Mouse (Mus musculus): ENCODE data around the gene Mrtfb. TPM values are rescaled to one million over a fixed set of nuclear protein-coding genes. Genes with fewer than 3 reads are reported as not detected.
"Not testable (repeated sequence)": the region's sequence is repeated elsewhere in the genome, so short reads cannot be mapped to it uniquely, and the experiment has no call there.

Mrtfb gene
- total RNA-seq, 2 experiments from 2014 or later, result 161 to 175 TPM

- intact Hi-C loops (cut with DNase I), result no loop called here
- DNase-seq (ENCODE audit: low spot score in 2 of 2), result no peak
Observed at GRCm38 (mm10) chr16:13333781-13334341, 77.6 kb downstream of the Mrtfb start.

GRCm38 (mm10) chr16:13336503-13337230, 80.4 kb downstream of the Mrtfb start:
- DNase-seq (ENCODE audit: low spot score in 2 of 2), result no peak
- intact Hi-C loops (cut with DNase I), result no loop called here

- no peak for DNase-seq (ENCODE audit: low spot score in 2 of 2)
- intact Hi-C loops (cut with DNase I), result no loop called here
Observed at GRCm38 (mm10) chr16:13338094-13338493, 81.8 kb downstream of the Mrtfb start.

GRCm38 (mm10) chr16:13339433-13339832, 83.2 kb downstream of the Mrtfb start:
- intact Hi-C loops (cut with DNase I), result no loop called here
- no peak for DNase-seq (ENCODE audit: low spot score in 2 of 2)

GRCm38 (mm10) chr16:13345822-13346221, 89.5 kb downstream of the Mrtfb start:
- DNase-seq (ENCODE audit: low spot score in 2 of 2); intact Hi-C loops (cut with DNase I): not testable (repeated sequence)

- no peak for DNase-seq (ENCODE audit: low spot score in 2 of 2)
- intact Hi-C loops (cut with DNase I), result no loop called here
Observed at GRCm38 (mm10) chr16:13350729-13351128, 94.4 kb downstream of the Mrtfb start.

GRCm38 (mm10) chr16:13351268-13351667, 95.0 kb downstream of the Mrtfb start:
- DNase-seq (ENCODE audit: low spot score in 2 of 2), result no peak
- intact Hi-C loops (cut with DNase I), result no loop called here

- DNase-seq (ENCODE audit: low spot score in 2 of 2), result no peak
- intact Hi-C loops (cut with DNase I), result no loop called here
Observed at GRCm38 (mm10) chr16:13353927-13354326, 97.6 kb downstream of the Mrtfb start.

- intact Hi-C loops (cut with DNase I), result no loop called here
- no peak for DNase-seq (ENCODE audit: low spot score in 2 of 2)
Observed at GRCm38 (mm10) chr16:13354431-13354830, 98.2 kb downstream of the Mrtfb start.

- intact Hi-C loops (cut with DNase I), result loop anchor here (2.0 to 5.0 kb wide), 3 partner anchors 101 to 199 kb away; partner anchors contain the start of gene Mrtfb
- peak; percentile 84 to 94 for DNase-seq (ENCODE audit: low spot score in 2 of 2)
Observed at GRCm38 (mm10) chr16:13357806-13358679, 101.8 kb downstream of the Mrtfb start.

- DNase-seq (ENCODE audit: low spot score in 2 of 2), result no peak
- intact Hi-C loops (cut with DNase I), result loop anchor here (2.0 to 5.0 kb wide), 3 partner anchors 101 to 200 kb away; partner anchors contain the start of gene Mrtfb
Observed at GRCm38 (mm10) chr16:13358741-13359140, 102.5 kb downstream of the Mrtfb start.

GRCm38 (mm10) chr16:13359405-13359858, 103.2 kb downstream of the Mrtfb start:
- no peak for DNase-seq (ENCODE audit: low spot score in 2 of 2)

GRCm38 (mm10) chr16:13360208-13360607, 103.9 kb downstream of the Mrtfb start:
- intact Hi-C loops (cut with DNase I), result no loop called here
- DNase-seq (ENCODE audit: low spot score in 2 of 2), result no peak

More at GRCm38 (mm10) chr16:13359405-13359858, 103.2 kb downstream of the Mrtfb start:
- intact Hi-C loops (cut with DNase I), result loop anchor here (2.0 to 5.0 kb wide), 3 partner anchors 102 to 201 kb away; partner anchors contain the start of gene Mrtfb

GRCm38 (mm10) chr16:13360835-13361234, 104.6 kb downstream of the Mrtfb start:
- intact Hi-C loops (cut with DNase I), result no loop called here
- no peak for DNase-seq (ENCODE audit: low spot score in 2 of 2)

GRCm38 (mm10) chr16:13363141-13363540, 106.9 kb downstream of the Mrtfb start:
- intact Hi-C loops (cut with DNase I), result no loop called here
- DNase-seq (ENCODE audit: low spot score in 2 of 2), result no peak

- intact Hi-C loops (cut with DNase I), result no loop called here
- DNase-seq (ENCODE audit: low spot score in 2 of 2), result no peak
Observed at GRCm38 (mm10) chr16:13364145-13364544, 107.9 kb downstream of the Mrtfb start.

GRCm38 (mm10) chr16:13366256-13366655, 110.0 kb downstream of the Mrtfb start:
- no peak for DNase-seq (ENCODE audit: low spot score in 2 of 2)
- intact Hi-C loops (cut with DNase I), result no loop called here

GRCm38 (mm10) chr16:13366802-13367465, 110.7 kb downstream of the Mrtfb start:
- intact Hi-C loops (cut with DNase I), result no loop called here
- DNase-seq (ENCODE audit: low spot score in 2 of 2), result peak; percentile 55 to 75

GRCm38 (mm10) chr16:13367466-13367856, 111.2 kb downstream of the Mrtfb start:
- no peak for DNase-seq (ENCODE audit: low spot score in 2 of 2)
- intact Hi-C loops (cut with DNase I), result no loop called here
